ENCODE assay signal across 19 mouse cellular contexts in the genomic region with DNA sequence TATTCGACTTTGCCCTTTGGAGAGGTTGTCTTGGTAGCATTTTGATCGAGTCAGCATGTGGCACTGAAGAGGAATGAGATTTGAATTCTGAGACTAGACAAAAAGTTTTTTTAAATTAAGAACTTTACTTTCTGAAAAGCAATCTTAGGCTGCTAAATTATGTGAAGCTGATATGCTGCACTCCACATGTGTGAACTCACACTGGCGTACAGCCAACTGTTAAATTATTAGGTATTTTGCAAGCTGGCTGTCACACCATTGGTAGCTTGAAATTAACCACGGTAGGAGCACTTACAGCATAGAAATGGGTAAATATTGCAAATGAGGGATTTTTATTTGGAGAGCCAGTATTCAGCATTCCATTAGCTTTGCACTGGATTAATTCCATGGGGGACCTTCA.
DNase-seq lines count a peak whose midpoint lies in the region; ATAC-seq and TF ChIP-seq lines count a peak whose summit lies in the region.
"Had no signal": no experiment of that assay in that cellular context is flagged by ENCODE, and none has a peak within 500 bp of the region (broad histone marks: within the 10 kb centered on the region; RNA-seq: fewer than 3 reads in every experiment).

No protein-coding gene starts in this region.

- WGBS in forebrain, embryonic 13.5 days, result 48% methylated on average over 4 of the region's 4 CpGs
- WGBS in forebrain, embryonic 10.5 days, result 86% methylated on average over 4 of the region's 4 CpGs
- WGBS in kidney, adult 2 months, result 51% methylated on average over 4 of the region's 4 CpGs
- WGBS in midbrain, embryonic 14.5 days, result 63% methylated on average over 4 of the region's 4 CpGs
- 63% methylated on average over 4 of the region's 4 CpGs for WGBS in midbrain, embryonic 15.5 days
- 43% methylated on average over 4 of the region's 4 CpGs for WGBS in forebrain, embryonic 16.5 days
- 74% methylated on average over 4 of the region's 4 CpGs for WGBS in kidney, embryonic 16.5 days

- no peaks in the 10 kb centered on the region for H3K36me3 ChIP-seq in forebrain, embryonic 13.5 days (ENCODE audit: poor library complexity, severe bottlenecking)
- H3K36me3 ChIP-seq in forebrain, embryonic 10.5 days (replicated peaks), result no peaks in the 10 kb centered on the region
- H3K36me3 ChIP-seq in kidney, adult 2 months (ENCODE audit: control insufficient read depth, insufficient read depth, low read length), result no peaks in the 10 kb centered on the region
- H3K36me3 ChIP-seq in midbrain, embryonic 14.5 days (ENCODE audit: control insufficient read depth, insufficient read depth, low read length), result no peaks in the 10 kb centered on the region
- no peaks in the 10 kb centered on the region for H3K36me3 ChIP-seq in midbrain, embryonic 15.5 days (replicated peaks)
- no peaks in the 10 kb centered on the region for H3K36me3 ChIP-seq in forebrain, embryonic 16.5 days (ENCODE audit: control insufficient read depth, insufficient read depth)
- H3K36me3 ChIP-seq in kidney, embryonic 16.5 days (ENCODE audit: insufficient read depth, low read length), result no peaks in the 10 kb centered on the region
- H3K36me3 ChIP-seq: embryonic facial prominence, embryonic 13.5 days; heart, embryonic 15.5 days; hindbrain, embryonic 13.5 days had no signal

- no peak for TF ChIP-seq POLR2A in kidney, adult 2 months (IDR thresholded peaks at IDR 0.05; ENCODE audit: low read depth, low read length)

- no peaks in the 10 kb centered on the region for H3K4me1 ChIP-seq in forebrain, embryonic 13.5 days
- H3K4me1 ChIP-seq in forebrain, embryonic 10.5 days, result no peaks in the 10 kb centered on the region
- H3K4me1 ChIP-seq in kidney, adult 2 months (ENCODE audit: control insufficient read depth, insufficient read depth, low read length), result no peaks in the 10 kb centered on the region
- no peaks in the 10 kb centered on the region for H3K4me1 ChIP-seq in midbrain, embryonic 14.5 days (ENCODE audit: control insufficient read depth, insufficient read depth, low read length)
- H3K4me1 ChIP-seq in midbrain, embryonic 15.5 days, result no peaks in the 10 kb centered on the region
- no peaks in the 10 kb centered on the region for H3K4me1 ChIP-seq in forebrain, embryonic 16.5 days (replicated peaks; ENCODE audit: control insufficient read depth, insufficient read depth, low read length)
- no peaks in the 10 kb centered on the region for H3K4me1 ChIP-seq in kidney, embryonic 16.5 days (ENCODE audit: insufficient read depth, low read length)
- H3K4me1 ChIP-seq: embryonic facial prominence, embryonic 13.5 days; heart, embryonic 15.5 days; hindbrain, embryonic 13.5 days had no signal

- no peak for TF ChIP-seq CTCF in kidney, adult 2 months (conservative IDR thresholded peaks at IDR 0.05; ENCODE audit: insufficient read depth, insufficient read length, low read depth, low read length)

- H3K27me3 ChIP-seq in forebrain, embryonic 13.5 days, result no peaks in the 10 kb centered on the region
- H3K27me3 ChIP-seq in forebrain, embryonic 10.5 days (ENCODE audit: poor library complexity, severe bottlenecking), result no peaks in the 10 kb centered on the region
- no peaks in the 10 kb centered on the region for H3K27me3 ChIP-seq in kidney, adult 2 months (replicated peaks; ENCODE audit: control insufficient read depth, insufficient read depth, low read length)
- no peaks in the 10 kb centered on the region for H3K27me3 ChIP-seq in midbrain, embryonic 14.5 days (ENCODE audit: control insufficient read depth, insufficient read depth, low read length)
- no peaks in the 10 kb centered on the region for H3K27me3 ChIP-seq in midbrain, embryonic 15.5 days (replicated peaks)
- H3K27me3 ChIP-seq in forebrain, embryonic 16.5 days (replicated peaks; ENCODE audit: control insufficient read depth, insufficient read depth, low read length), result no peaks in the 10 kb centered on the region
- no peaks in the 10 kb centered on the region for H3K27me3 ChIP-seq in kidney, embryonic 16.5 days (ENCODE audit: insufficient read depth, low read length)
- H3K27me3 ChIP-seq: embryonic facial prominence, embryonic 13.5 days; heart, embryonic 15.5 days; hindbrain, embryonic 13.5 days had no signal

- no peak overlapping the region for H3K4me3 ChIP-seq in forebrain, embryonic 13.5 days
- H3K4me3 ChIP-seq in forebrain, embryonic 10.5 days, result no peak overlapping the region
- H3K4me3 ChIP-seq in kidney, adult 2 months (ENCODE audit: insufficient read depth, low read depth, low read length), result no peak overlapping the region
- H3K4me3 ChIP-seq in midbrain, embryonic 14.5 days (replicated peaks; ENCODE audit: low read depth, low read length), result no peak overlapping the region
- no peak overlapping the region for H3K4me3 ChIP-seq in midbrain, embryonic 15.5 days
- no peak overlapping the region for H3K4me3 ChIP-seq in forebrain, embryonic 16.5 days (replicated peaks; ENCODE audit: low read length)
- no peak overlapping the region for H3K4me3 ChIP-seq in kidney, embryonic 16.5 days (ENCODE audit: low read length)
- H3K4me3 ChIP-seq: embryonic facial prominence, embryonic 13.5 days; heart, adult 2 months; heart, embryonic 15.5 days; hindbrain, embryonic 13.5 days had no signal

- no peak overlapping the region for H3K9ac ChIP-seq in forebrain, embryonic 13.5 days
- no peak overlapping the region for H3K9ac ChIP-seq in midbrain, embryonic 14.5 days (replicated peaks; ENCODE audit: low read length)
- H3K9ac ChIP-seq in midbrain, embryonic 15.5 days, result no peak overlapping the region
- H3K9ac ChIP-seq in forebrain, embryonic 16.5 days (replicated peaks; ENCODE audit: low read depth, low read length), result no peak overlapping the region
- no peak overlapping the region for H3K9ac ChIP-seq in kidney, embryonic 16.5 days (replicated peaks; ENCODE audit: low read length)
- H3K9ac ChIP-seq: embryonic facial prominence, embryonic 13.5 days; heart, embryonic 15.5 days; hindbrain, embryonic 13.5 days had no signal

- H3K9me3 ChIP-seq in forebrain, embryonic 13.5 days (replicated peaks), result no peaks in the 10 kb centered on the region
- H3K9me3 ChIP-seq in forebrain, embryonic 10.5 days, result no peaks in the 10 kb centered on the region
- H3K9me3 ChIP-seq in midbrain, embryonic 14.5 days (ENCODE audit: control insufficient read depth, low read length), result no peaks in the 10 kb centered on the region
- no peaks in the 10 kb centered on the region for H3K9me3 ChIP-seq in midbrain, embryonic 15.5 days
- no peaks in the 10 kb centered on the region for H3K9me3 ChIP-seq in forebrain, embryonic 16.5 days (ENCODE audit: control insufficient read depth, low read length)
- no peaks in the 10 kb centered on the region for H3K9me3 ChIP-seq in kidney, embryonic 16.5 days (ENCODE audit: low read length)
- H3K9me3 ChIP-seq: embryonic facial prominence, embryonic 13.5 days; heart, embryonic 15.5 days; hindbrain, embryonic 13.5 days had no signal

- ATAC-seq in forebrain, embryonic 13.5 days, result 0 out of 2 replicates have a peak, but pooled peaks have one; percentile 51
- ATAC-seq in midbrain, embryonic 14.5 days (ENCODE audit: low FRiP score, low TSS enrichment), result no peak
- ATAC-seq in midbrain, embryonic 15.5 days (replicated peaks), result no peak
- ATAC-seq in forebrain, embryonic 16.5 days, result peak; percentile 71
- ATAC-seq in kidney, embryonic 16.5 days (ENCODE audit: low FRiP score, low TSS enrichment), result no peak

- DNase-seq in forebrain, embryonic 10.5 days (ENCODE audit: extremely low spot score, low spot score), result no peak
- peak; percentile 5 for DNase-seq in kidney, adult 2 months
- DNase-seq in kidney, adult 11 months, result no peak
- DNase-seq in midbrain, embryonic 14.5 days, result peak; percentile 24
- DNase-seq: adrenal gland, postnatal 10 days; cerebellum, adult 11-12 months; cerebellum, adult 9-10 months; cerebellum, postnatal 25 days; gastrocnemius, postnatal 14 days; heart, adult 2 months; heart, postnatal 14 days had no signal

- no peak overlapping the region for H3K27ac ChIP-seq in forebrain, embryonic 13.5 days
- H3K27ac ChIP-seq in forebrain, embryonic 10.5 days, result no peak overlapping the region
- no peak overlapping the region for H3K27ac ChIP-seq in kidney, adult 2 months (ENCODE audit: insufficient read depth, low read depth, low read length)
- H3K27ac ChIP-seq in midbrain, embryonic 14.5 days (replicated peaks; ENCODE audit: low read depth, low read length), result no peak overlapping the region
- no peak overlapping the region for H3K27ac ChIP-seq in midbrain, embryonic 15.5 days
- no peak overlapping the region for H3K27ac ChIP-seq in forebrain, embryonic 16.5 days (ENCODE audit: low read length)
- no peak overlapping the region for H3K27ac ChIP-seq in kidney, embryonic 16.5 days (ENCODE audit: low read length)
- H3K27ac ChIP-seq: embryonic facial prominence, embryonic 13.5 days; heart, adult 2 months; heart, embryonic 15.5 days; hindbrain, embryonic 13.5 days had no signal

- no peak overlapping the region for H3K4me2 ChIP-seq in forebrain, embryonic 13.5 days
- H3K4me2 ChIP-seq in midbrain, embryonic 14.5 days (ENCODE audit: low read length), result no peak overlapping the region
- H3K4me2 ChIP-seq in midbrain, embryonic 15.5 days, result no peak overlapping the region
- H3K4me2 ChIP-seq in forebrain, embryonic 16.5 days (ENCODE audit: low read length), result no peak overlapping the region
- no peak overlapping the region for H3K4me2 ChIP-seq in kidney, embryonic 16.5 days (replicated peaks; ENCODE audit: low read depth, low read length)
- H3K4me2 ChIP-seq: embryonic facial prominence, embryonic 13.5 days; heart, embryonic 11.5 days; heart, embryonic 15.5 days; hindbrain, embryonic 13.5 days had no signal

Comparison
In these comparisons a context has a peak if more than half of its experiments do, and no peak if none do; other contexts are left out.
1. DNase-seq: peak in kidney, adult 2 months (single experiment) and midbrain, embryonic 14.5 days (single experiment); none in forebrain, embryonic 10.5 days (single experiment) and kidney, adult 11 months (single experiment).
2. ATAC-seq: peak in forebrain, embryonic 13.5 days (single experiment) and forebrain, embryonic 16.5 days (single experiment); none in midbrain, embryonic 14.5 days (single experiment), midbrain, embryonic 15.5 days (single experiment) and kidney, embryonic 16.5 days (single experiment).